In genomic region chr16:33677313-33677690, GRCm38 (mm10) we compare ENCODE assay signal across 15 mouse cellular contexts.
"Had no signal": no experiment of that assay in that cellular context is flagged by ENCODE, and none has a peak within 500 bp of the region (broad histone marks: within the 10 kb centered on the region; RNA-seq: fewer than 3 reads in every experiment).

No protein-coding gene starts in this region.

- H3K36me3 ChIP-seq: limb, embryonic 12.5 days; liver, embryonic 13.5 days; lung, embryonic 15.5 days; neural tube, embryonic 13.5 days; stomach, embryonic 15.5 days had no signal

- H3K4me3 ChIP-seq: limb, embryonic 12.5 days; liver, embryonic 13.5 days; lung, embryonic 15.5 days; neural tube, embryonic 13.5 days; stomach, embryonic 15.5 days had no signal

- H3K4me2 ChIP-seq: limb, embryonic 12.5 days; liver, embryonic 13.5 days; lung, embryonic 15.5 days; neural tube, embryonic 13.5 days; stomach, embryonic 15.5 days had no signal

- H3K27ac ChIP-seq: limb, embryonic 12.5 days; liver, embryonic 13.5 days; neural tube, embryonic 13.5 days; stomach, embryonic 15.5 days had no signal

- ATAC-seq: liver, postnatal 0 days had no signal

- DNase-seq: kidney, adult 18-20 months; kidney, postnatal 10 days; layer of hippocampus, postnatal 36 days; liver; liver, embryonic 13.5 days; liver, postnatal 0 days; midbrain, embryonic 14.5 days; retina, postnatal 1 day; right cerebral cortex, postnatal 4 days; thymus, adult 18-20 months; thymus, postnatal 14 days had no signal

- H3K4me1 ChIP-seq: limb, embryonic 12.5 days; liver, embryonic 13.5 days had no signal

- H3K27me3 ChIP-seq: limb, embryonic 12.5 days; liver, embryonic 13.5 days; lung, embryonic 15.5 days; neural tube, embryonic 13.5 days; stomach, embryonic 15.5 days had no signal

- H3K9ac ChIP-seq: limb, embryonic 12.5 days; liver, embryonic 13.5 days; liver, postnatal 0 days; lung, embryonic 15.5 days; neural tube, embryonic 13.5 days; stomach, embryonic 15.5 days had no signal

- H3K9me3 ChIP-seq: liver, embryonic 13.5 days; lung, embryonic 15.5 days; neural tube, embryonic 13.5 days; stomach, embryonic 15.5 days had no signal
